Mouse (Mus musculus): Measurements from ENCODE around the gene Reep1. TPM values are rescaled to one million over a fixed set of nuclear protein-coding genes. Genes with fewer than 3 reads are reported as not detected.

The Reep1 gene
- polyA plus RNA-seq, 1 experiment from 2014 or later: 298 TPM

- no peaks in the 10 kb centered on the region for H3K36me3 ChIP-seq (ENCODE audit: control insufficient read depth, insufficient read depth, low read length)
- DNase-seq (no peak), ATAC-seq (ENCODE audit: low FRiP score, low TSS enrichment) (no peak)
- H3K9ac ChIP-seq (replicated peaks; ENCODE audit: low read length): no peak overlapping the region
- 0 out of 2 replicates have a peak overlapping the region, but pooled peaks have one; percentile 5 for H3K4me2 ChIP-seq (ENCODE audit: low read length)
- H3K27me3 ChIP-seq (ENCODE audit: control insufficient read depth, insufficient read depth, low read length): no peaks in the 10 kb centered on the region
- peaks cover 12% of the 10 kb centered on the region for H3K4me1 ChIP-seq (ENCODE audit: control insufficient read depth, insufficient read depth, low read length)
- H3K27ac ChIP-seq (replicated peaks; ENCODE audit: low read depth, low read length): no peak overlapping the region
- no peak overlapping the region for H3K4me3 ChIP-seq (replicated peaks; ENCODE audit: low read depth, low read length)
- no peaks in the 10 kb centered on the region for H3K9me3 ChIP-seq (ENCODE audit: control insufficient read depth, low read length)
- WGBS: 96% methylated on average over 3 of the region's 3 CpGs
These were observed 3.0 kb downstream of the Reep1 start for GRCm38 (mm10) chr6:71710323-71710722.

GRCm38 (mm10) chr6:71711201-71711600 is 3.8 kb downstream of the Reep1 start:
- H3K36me3 ChIP-seq (ENCODE audit: control insufficient read depth, insufficient read depth, low read length): no peaks in the 10 kb centered on the region
- ATAC-seq (ENCODE audit: low FRiP score, low TSS enrichment) (no peak), DNase-seq (peak; percentile 14)
- H3K27ac ChIP-seq (replicated peaks; ENCODE audit: low read depth, low read length): no peak overlapping the region
- no peaks in the 10 kb centered on the region for H3K9me3 ChIP-seq (ENCODE audit: control insufficient read depth, low read length)
- no peak overlapping the region for H3K4me3 ChIP-seq (replicated peaks; ENCODE audit: low read depth, low read length)
- H3K27me3 ChIP-seq (ENCODE audit: control insufficient read depth, insufficient read depth, low read length): no peaks in the 10 kb centered on the region
- WGBS: 78% methylated on average over 5 of the region's 5 CpGs
- peaks cover 12% of the 10 kb centered on the region for H3K4me1 ChIP-seq (ENCODE audit: control insufficient read depth, insufficient read depth, low read length)
- no peak overlapping the region for H3K4me2 ChIP-seq (ENCODE audit: low read length)
- no peak overlapping the region for H3K9ac ChIP-seq (replicated peaks; ENCODE audit: low read length)

GRCm38 (mm10) chr6:71713532-71713931 is 6.2 kb downstream of the Reep1 start:
- no peak for ATAC-seq (ENCODE audit: low FRiP score, low TSS enrichment)
- no peak for DNase-seq
- 80% methylated on average over 2 of the region's 2 CpGs for WGBS
- no peak overlapping the region for H3K9ac ChIP-seq (replicated peaks; ENCODE audit: low read length)
- no peaks in the 10 kb centered on the region for H3K27me3 ChIP-seq (ENCODE audit: control insufficient read depth, insufficient read depth, low read length)
- no peak overlapping the region for H3K4me2 ChIP-seq (ENCODE audit: low read length)
- H3K4me3 ChIP-seq (replicated peaks; ENCODE audit: low read depth, low read length): no peak overlapping the region
- peaks cover 12% of the 10 kb centered on the region for H3K4me1 ChIP-seq (ENCODE audit: control insufficient read depth, insufficient read depth, low read length)
- H3K36me3 ChIP-seq (ENCODE audit: control insufficient read depth, insufficient read depth, low read length): no peaks in the 10 kb centered on the region
- H3K9me3 ChIP-seq (ENCODE audit: control insufficient read depth, low read length): no peaks in the 10 kb centered on the region
- H3K27ac ChIP-seq (replicated peaks; ENCODE audit: low read depth, low read length): no peak overlapping the region

GRCm38 (mm10) chr6:71715006-71715405 is 7.6 kb downstream of the Reep1 start:
- WGBS: 82% methylated on average over 5 of the region's 5 CpGs
- Histone ChIP-seq H3K9me3 (ENCODE audit: control insufficient read depth, low read length) (no peaks in the 10 kb centered on the region), H3K9ac (replicated peaks; ENCODE audit: low read length) (no peak overlapping the region), H3K36me3 (ENCODE audit: control insufficient read depth, insufficient read depth, low read length) (no peaks in the 10 kb centered on the region), H3K27me3 (ENCODE audit: control insufficient read depth, insufficient read depth, low read length) (no peaks in the 10 kb centered on the region), H3K27ac (replicated peaks; ENCODE audit: low read depth, low read length) (no peak overlapping the region), H3K4me1 (ENCODE audit: control insufficient read depth, insufficient read depth, low read length) (peaks cover 2% of the 10 kb centered on the region; the same call in 1 of the 2 replicates), H3K4me2 (ENCODE audit: low read length) (no peak overlapping the region), H3K4me3 (replicated peaks; ENCODE audit: low read depth, low read length) (no peak overlapping the region)
- DNase-seq (no peak), ATAC-seq (ENCODE audit: low FRiP score, low TSS enrichment) (no peak)

- Histone ChIP-seq H3K4me3 (replicated peaks; ENCODE audit: low read depth, low read length) (no peak overlapping the region), H3K9me3 (ENCODE audit: control insufficient read depth, low read length) (no peaks in the 10 kb centered on the region), H3K27me3 (ENCODE audit: control insufficient read depth, insufficient read depth, low read length) (no peaks in the 10 kb centered on the region), H3K4me2 (ENCODE audit: low read length) (no peak overlapping the region), H3K27ac (replicated peaks; ENCODE audit: low read depth, low read length) (no peak overlapping the region), H3K9ac (replicated peaks; ENCODE audit: low read length) (no peak overlapping the region), H3K36me3 (ENCODE audit: control insufficient read depth, insufficient read depth, low read length) (no peaks in the 10 kb centered on the region), H3K4me1 (ENCODE audit: control insufficient read depth, insufficient read depth, low read length) (no peaks in the 10 kb centered on the region)
- DNase-seq (no peak), ATAC-seq (ENCODE audit: low FRiP score, low TSS enrichment) (no peak)
- 93% methylated on average over 5 of the region's 5 CpGs for WGBS
These were observed 9.1 kb downstream of the Reep1 start for GRCm38 (mm10) chr6:71716434-71716833.

- ATAC-seq (ENCODE audit: low FRiP score, low TSS enrichment): no peak
- H3K4me3 ChIP-seq (replicated peaks; ENCODE audit: low read depth, low read length): no peak overlapping the region
- no peaks in the 10 kb centered on the region for H3K9me3 ChIP-seq (ENCODE audit: control insufficient read depth, low read length)
- H3K4me1 ChIP-seq (ENCODE audit: control insufficient read depth, insufficient read depth, low read length): no peaks in the 10 kb centered on the region; the same call in 1 of the 2 replicates
- no peak overlapping the region for H3K9ac ChIP-seq (replicated peaks; ENCODE audit: low read length)
- no peak for DNase-seq
- no peak overlapping the region for H3K27ac ChIP-seq (replicated peaks; ENCODE audit: low read depth, low read length)
- WGBS: 83% methylated on average over 2 of the region's 2 CpGs
- H3K27me3 ChIP-seq (ENCODE audit: control insufficient read depth, insufficient read depth, low read length): no peaks in the 10 kb centered on the region
- no peak overlapping the region for H3K4me2 ChIP-seq (ENCODE audit: low read length)
- no peaks in the 10 kb centered on the region for H3K36me3 ChIP-seq (ENCODE audit: control insufficient read depth, insufficient read depth, low read length)
These were observed 11.0 kb downstream of the Reep1 start for GRCm38 (mm10) chr6:71718322-71718721.

GRCm38 (mm10) chr6:71719302-71719701 is 11.9 kb downstream of the Reep1 start:
- DNase-seq (no peak), ATAC-seq (ENCODE audit: low FRiP score, low TSS enrichment) (no peak)
- H3K4me2 ChIP-seq (ENCODE audit: low read length): no peak overlapping the region
- H3K36me3 ChIP-seq (ENCODE audit: control insufficient read depth, insufficient read depth, low read length): no peaks in the 10 kb centered on the region
- no peak overlapping the region for H3K4me3 ChIP-seq (replicated peaks; ENCODE audit: low read depth, low read length)
- H3K9me3 ChIP-seq (ENCODE audit: control insufficient read depth, low read length): no peaks in the 10 kb centered on the region
- no peaks in the 10 kb centered on the region; the same call in 1 of the 2 replicates for H3K4me1 ChIP-seq (ENCODE audit: control insufficient read depth, insufficient read depth, low read length)
- no peaks in the 10 kb centered on the region for H3K27me3 ChIP-seq (ENCODE audit: control insufficient read depth, insufficient read depth, low read length)
- WGBS: 92% methylated on average over 4 of the region's 4 CpGs
- H3K27ac ChIP-seq (replicated peaks; ENCODE audit: low read depth, low read length): no peak overlapping the region
- H3K9ac ChIP-seq (replicated peaks; ENCODE audit: low read length): no peak overlapping the region

GRCm38 (mm10) chr6:71722988-71723387 is 15.6 kb downstream of the Reep1 start:
- WGBS: 19% methylated on average over 2 of the region's 2 CpGs

GRCm38 (mm10) chr6:71723555-71723954 is 16.2 kb downstream of the Reep1 start:
- ATAC-seq (ENCODE audit: low FRiP score, low TSS enrichment): no peak
- Histone ChIP-seq H3K27me3 (ENCODE audit: control insufficient read depth, insufficient read depth, low read length) (no peaks in the 10 kb centered on the region), H3K27ac (replicated peaks; ENCODE audit: low read depth, low read length) (no peak overlapping the region), H3K4me1 (ENCODE audit: control insufficient read depth, insufficient read depth, low read length) (no peaks in the 10 kb centered on the region; the same call in 1 of the 2 replicates), H3K4me3 (replicated peaks; ENCODE audit: low read depth, low read length) (no peak overlapping the region), H3K9me3 (ENCODE audit: control insufficient read depth, low read length) (no peaks in the 10 kb centered on the region), H3K4me2 (ENCODE audit: low read length) (no peak overlapping the region), H3K36me3 (ENCODE audit: control insufficient read depth, insufficient read depth, low read length) (no peaks in the 10 kb centered on the region), H3K9ac (replicated peaks; ENCODE audit: low read length) (no peak overlapping the region)
- 45% methylated on average over 4 of the region's 4 CpGs for WGBS
- no peak for DNase-seq

More at GRCm38 (mm10) chr6:71722988-71723387, 15.6 kb downstream of the Reep1 start:
- no peak for ATAC-seq (ENCODE audit: low FRiP score, low TSS enrichment)
- no peak overlapping the region for H3K4me3 ChIP-seq (replicated peaks; ENCODE audit: low read depth, low read length)
- no peak overlapping the region for H3K27ac ChIP-seq (replicated peaks; ENCODE audit: low read depth, low read length)
- no peak overlapping the region for H3K9ac ChIP-seq (replicated peaks; ENCODE audit: low read length)
- no peaks in the 10 kb centered on the region for H3K36me3 ChIP-seq (ENCODE audit: control insufficient read depth, insufficient read depth, low read length)
- no peak overlapping the region for H3K4me2 ChIP-seq (ENCODE audit: low read length)
- no peak for DNase-seq
- H3K9me3 ChIP-seq (ENCODE audit: control insufficient read depth, low read length): no peaks in the 10 kb centered on the region
- no peaks in the 10 kb centered on the region for H3K27me3 ChIP-seq (ENCODE audit: control insufficient read depth, insufficient read depth, low read length)
- no peaks in the 10 kb centered on the region; the same call in 1 of the 2 replicates for H3K4me1 ChIP-seq (ENCODE audit: control insufficient read depth, insufficient read depth, low read length)

Measured in midbrain, embryonic 14.5 days (tissue).